Mouse (Mus musculus): Measurements from ENCODE around the gene Fscn3.

DNA sequence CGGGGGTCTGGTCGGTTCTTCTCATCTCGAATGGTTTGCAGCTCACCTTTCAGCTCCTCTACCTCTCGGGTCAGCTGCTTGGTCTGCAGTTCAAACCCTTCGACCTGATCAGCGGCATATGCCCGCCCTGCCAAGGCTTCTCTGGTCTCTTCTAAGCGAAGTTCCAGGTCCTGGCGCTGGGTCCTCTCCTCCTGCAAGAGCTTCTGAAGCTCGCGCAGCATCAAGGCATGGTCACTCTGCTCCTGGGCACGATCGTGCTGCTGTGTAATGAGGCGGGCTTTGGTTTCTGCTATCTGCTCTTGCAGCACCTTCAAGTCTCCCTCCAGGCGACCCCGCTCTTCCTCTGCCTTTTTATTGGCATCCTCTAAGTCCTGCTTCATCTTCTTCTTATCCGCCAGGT, 7.2 kb upstream of the Fscn3 start:
- TF ChIP-seq CTCF (conservative IDR thresholded peaks at IDR 0.05; ENCODE audit: insufficient read depth, insufficient read length, low read depth, low read length) (no peak), POLR2A (IDR thresholded peaks at IDR 0.05; ENCODE audit: low read depth, low read length) (no peak)
